Mouse (Mus musculus): ENCODE measurements around the gene Als2cl.

Als2cl gene

DNA sequence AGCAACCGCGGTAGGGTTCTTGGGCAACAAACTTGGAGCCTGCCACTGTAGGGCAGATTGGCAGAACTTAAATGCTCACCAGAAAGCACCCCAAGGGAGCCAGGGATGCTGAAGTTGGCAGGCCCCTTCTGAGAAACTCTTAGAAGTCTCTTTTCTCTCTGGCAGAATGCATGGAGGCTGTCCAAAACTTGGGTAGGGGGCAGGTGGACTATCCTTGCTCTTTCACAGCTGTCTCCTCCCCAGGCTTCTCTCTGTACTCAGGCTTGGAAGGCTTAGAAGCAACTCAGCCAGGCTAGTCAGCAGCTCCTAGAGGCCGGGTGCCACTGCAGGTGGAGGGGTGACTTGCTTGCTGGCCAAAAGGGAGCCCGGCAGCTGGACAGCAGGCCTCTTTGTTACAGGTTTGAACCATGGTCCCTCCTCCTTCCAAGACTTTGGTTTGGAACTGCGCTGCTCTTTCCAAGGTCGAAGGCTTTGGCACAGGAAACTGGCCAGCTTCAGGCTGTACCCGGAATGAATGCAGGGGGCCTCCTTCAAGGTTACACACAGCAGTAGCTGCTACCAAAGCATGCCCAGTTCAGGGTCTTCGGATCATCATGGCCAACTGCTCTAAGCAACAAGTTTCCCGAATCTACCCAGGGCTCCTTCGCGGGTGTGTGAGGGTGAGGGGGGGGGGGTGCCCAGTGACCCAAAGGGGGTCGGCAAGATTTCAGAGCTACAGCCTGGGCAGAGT is at the start of gene Als2cl:
Gene Als2cl, plus strand, starts transcription at position 680 of the 730 bp plus-strand sequence.
- DNase-seq (ENCODE audit: low spot score in 2 of 2), result no peak

DNA sequence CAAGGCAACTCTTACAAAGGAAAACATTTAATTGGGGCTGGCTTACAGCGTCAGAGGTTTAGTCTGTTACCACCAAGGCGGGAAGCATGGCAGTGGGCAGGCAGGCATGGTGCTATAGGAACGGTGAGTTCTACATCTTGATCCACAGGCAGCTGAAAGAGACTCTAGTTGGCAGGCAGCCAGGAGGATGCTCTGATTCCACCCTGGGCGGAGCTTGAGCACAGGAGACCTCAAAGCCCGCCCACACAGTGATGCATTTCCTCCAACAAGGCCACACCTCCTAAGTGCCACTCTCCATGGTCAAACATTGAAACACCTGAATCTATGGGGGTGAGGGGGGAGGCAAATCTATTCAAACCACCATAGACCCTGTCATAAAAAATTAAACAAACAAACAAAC is 46.6 kb upstream of the Als2cl start:
- DNase-seq (ENCODE audit: low spot score in 2 of 2), result no peak

DNA sequence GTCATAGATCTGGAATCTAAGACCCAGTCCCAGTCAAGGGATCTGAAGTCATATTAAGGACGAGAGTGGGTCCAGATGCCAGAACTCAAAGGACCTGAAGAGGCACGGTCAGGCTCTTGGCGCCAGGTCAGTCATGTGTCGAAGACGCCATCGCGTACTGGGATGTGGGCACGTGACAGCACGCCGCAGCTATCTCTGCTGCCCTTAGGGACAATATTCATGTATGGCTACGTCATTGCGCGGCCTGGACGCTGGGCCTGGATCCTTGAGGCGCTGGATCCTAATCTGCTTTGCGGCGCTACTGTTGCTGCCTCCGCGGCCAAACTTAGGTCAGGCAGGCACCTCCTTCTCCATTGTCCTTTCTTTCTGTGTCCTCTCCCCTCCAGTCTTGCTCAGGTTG is 45.3 kb upstream of the Als2cl start, which contains the start of gene Prss45:
Gene Prss45, plus strand, starts transcription at position 178 of the 400 bp plus-strand sequence.
- no peak for DNase-seq (ENCODE audit: low spot score in 2 of 2)

DNA sequence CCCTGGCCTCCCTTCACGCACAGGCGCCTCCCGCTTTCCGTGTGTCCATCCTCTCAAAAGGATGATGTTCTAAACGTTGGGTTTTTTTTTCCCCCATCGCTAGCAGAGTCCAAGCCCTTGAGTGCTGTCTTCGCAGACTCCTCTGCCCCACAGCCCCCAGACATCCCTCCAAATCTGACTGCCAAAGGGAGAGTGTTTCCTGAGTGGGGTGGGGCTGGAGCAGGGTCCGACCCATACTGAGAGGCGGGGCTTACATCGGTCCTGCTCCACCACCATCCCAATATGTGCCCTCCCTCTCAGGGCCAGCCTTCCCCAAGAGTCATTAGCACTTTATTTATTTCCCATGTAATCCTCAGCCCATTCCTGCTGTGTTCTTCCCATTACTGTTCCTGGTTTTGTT is 44.7 kb upstream of the Als2cl start:
- DNase-seq (ENCODE audit: low spot score in 2 of 2), result no peak

DNA sequence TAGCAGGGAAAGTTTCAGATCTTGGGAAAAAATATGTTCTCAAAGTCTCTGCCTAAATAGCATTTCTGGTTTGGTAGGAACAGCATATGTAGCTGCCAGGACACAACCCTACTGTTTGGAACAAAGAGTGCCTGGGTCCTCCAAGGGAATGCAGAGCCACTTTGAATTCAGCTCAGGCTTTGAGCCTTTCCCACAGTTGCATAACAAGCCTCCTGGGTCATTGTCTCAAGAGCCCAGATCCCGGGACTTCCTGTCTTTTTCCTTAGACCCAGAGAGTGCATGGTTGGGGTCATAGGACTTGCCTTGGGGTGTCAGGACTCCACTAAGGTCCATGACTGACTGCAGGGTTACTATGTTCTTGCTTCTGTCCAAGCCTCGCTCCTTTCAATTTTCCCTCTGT is 43.6 kb upstream of the Als2cl start:
- DNase-seq (ENCODE audit: low spot score in 2 of 2), result no peak

- no peak for DNase-seq (ENCODE audit: low spot score in 2 of 2)
These were observed 38.8 kb upstream of the Als2cl start for GRCm38 (mm10) chr9:110840905-110841304.

DNA sequence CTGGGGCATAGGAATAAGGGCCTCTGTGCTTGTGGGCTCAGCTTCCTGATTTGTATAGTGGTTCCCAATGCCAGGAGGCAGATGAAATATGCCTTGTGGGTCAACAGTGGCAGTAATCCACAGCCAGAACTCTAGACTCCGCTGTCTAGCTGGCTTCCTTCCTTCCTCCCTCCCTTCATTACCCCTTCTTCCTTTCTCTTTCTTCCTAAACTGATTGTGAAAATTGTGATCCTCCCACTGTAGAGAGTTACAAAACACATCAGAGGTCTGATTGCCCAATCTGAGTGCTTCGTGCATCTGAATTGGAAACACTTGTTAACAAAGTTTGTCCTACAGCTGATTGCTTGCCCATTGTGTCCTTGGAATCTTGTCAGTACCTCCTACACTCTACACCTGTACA is 38.2 kb upstream of the Als2cl start:
- no peak for DNase-seq (ENCODE audit: low spot score in 2 of 2)

GRCm38 (mm10) chr9:110844206-110844605 is 35.5 kb upstream of the Als2cl start, which contains the start of gene Prss46:
Gene Prss46 (plus strand): TSS chr9:110844506.
- DNase-seq (ENCODE audit: low spot score in 2 of 2), result no peak

GRCm38 (mm10) chr9:110849162-110849561 is 30.5 kb upstream of the Als2cl start:
- DNase-seq (ENCODE audit: low spot score in 2 of 2), result no peak

DNA sequence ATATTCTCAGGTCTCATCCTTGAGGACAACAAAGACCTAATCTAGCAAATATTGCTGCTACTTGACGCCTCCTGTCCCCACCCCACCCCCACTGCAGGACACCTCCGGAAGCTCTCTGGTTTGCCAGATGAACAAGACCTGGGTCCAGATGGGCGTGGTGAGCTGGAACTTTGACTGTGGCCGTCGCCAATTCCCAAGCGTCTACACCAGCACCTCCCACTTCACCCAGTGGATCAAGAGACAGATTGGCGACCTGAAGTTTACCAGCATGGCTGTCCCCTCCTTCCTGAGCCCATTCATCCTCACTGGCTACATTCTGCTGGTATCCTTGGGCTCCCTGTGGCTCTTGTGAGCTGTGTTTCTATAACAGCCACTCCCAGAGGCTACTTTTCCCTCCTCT is 23.8 kb upstream of the Als2cl start:
- no peak for DNase-seq (ENCODE audit: low spot score in 2 of 2)

GRCm38 (mm10) chr9:110856920-110857319 is 22.8 kb upstream of the Als2cl start:
- DNase-seq (ENCODE audit: low spot score in 2 of 2), result no peak

- DNase-seq (ENCODE audit: low spot score in 2 of 2), result no peak
These were observed 21.7 kb upstream of the Als2cl start, which contains the start of gene Prss50 for GRCm38 (mm10) chr9:110857781-110858472. Gene Prss50 (plus strand): TSS chr9:110857967.

- no peak for DNase-seq (ENCODE audit: low spot score in 2 of 2)
These were observed 21.1 kb upstream of the Als2cl start for GRCm38 (mm10) chr9:110858523-110858922.

DNA sequence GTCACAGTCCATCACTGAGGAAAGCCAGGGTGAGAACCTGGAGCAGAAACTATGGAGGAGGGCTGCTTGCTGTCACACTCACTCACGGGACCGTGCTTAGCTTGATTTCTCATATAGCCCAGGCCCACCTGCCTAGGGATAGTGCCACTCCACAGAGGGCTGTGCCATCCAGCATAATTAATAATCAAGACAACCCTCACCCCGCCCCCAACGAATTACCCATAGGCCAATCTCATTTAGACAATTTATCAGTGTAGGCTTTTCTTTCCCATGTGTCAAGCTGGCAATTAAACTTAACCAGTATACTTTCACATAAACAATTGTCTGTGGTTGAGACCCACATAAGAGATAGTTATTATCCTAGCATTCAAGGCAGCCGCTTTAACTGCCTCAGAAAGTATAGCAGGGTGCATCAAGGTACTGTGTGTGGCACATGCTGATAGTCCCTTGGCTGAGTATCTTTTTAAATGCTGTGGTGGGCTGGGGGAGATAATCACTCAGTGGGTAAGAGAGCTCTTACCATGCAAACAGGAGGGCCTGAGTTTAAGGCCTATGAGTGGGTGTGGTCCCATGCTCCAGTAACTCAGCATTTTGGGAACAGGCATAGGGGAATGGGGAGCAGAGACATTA is 20.6 kb upstream of the Als2cl start:
- no peak for DNase-seq (ENCODE audit: low spot score in 2 of 2)

- peak in 1 of 2 experiments; percentile 31 for DNase-seq (ENCODE audit: low spot score in 2 of 2)
These were observed 8.6 kb upstream of the Als2cl start for GRCm38 (mm10) chr9:110871030-110871429.

GRCm38 (mm10) chr9:110873681-110874659 is 5.7 kb upstream of the Als2cl start:
- DNase-seq (ENCODE audit: low spot score in 2 of 2), result no peak

DNA sequence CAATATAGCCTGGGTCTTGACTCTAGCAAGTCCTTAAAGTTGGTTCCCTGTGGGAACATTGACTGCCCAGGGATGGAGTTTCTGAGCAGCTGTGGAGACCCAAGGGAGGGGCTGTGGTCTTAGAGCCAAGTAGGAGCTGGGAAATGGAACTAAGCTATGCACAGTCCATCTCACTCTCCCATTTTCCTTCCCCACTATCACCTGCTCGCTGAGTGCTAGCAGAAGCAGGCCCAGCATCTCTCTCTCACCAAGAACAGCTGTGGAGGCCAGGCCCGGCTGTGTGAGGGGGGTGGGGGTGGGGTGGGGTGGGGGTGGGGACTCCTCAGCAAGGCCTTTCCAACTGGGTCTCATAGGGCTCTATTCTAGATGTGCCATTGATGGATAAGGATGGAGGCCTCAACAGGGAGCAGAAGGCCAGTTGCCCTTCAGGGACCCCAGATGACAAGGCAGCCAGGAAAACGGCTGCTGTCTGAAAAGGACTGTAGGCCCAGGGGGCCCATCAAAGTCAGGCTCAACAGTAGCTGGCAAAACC is 4.9 kb upstream of the Als2cl start:
- no peak for DNase-seq (ENCODE audit: low spot score in 2 of 2)

GRCm38 (mm10) chr9:110875288-110875695 is 4.4 kb upstream of the Als2cl start:
- DNase-seq (ENCODE audit: low spot score in 2 of 2), result no peak

DNA sequence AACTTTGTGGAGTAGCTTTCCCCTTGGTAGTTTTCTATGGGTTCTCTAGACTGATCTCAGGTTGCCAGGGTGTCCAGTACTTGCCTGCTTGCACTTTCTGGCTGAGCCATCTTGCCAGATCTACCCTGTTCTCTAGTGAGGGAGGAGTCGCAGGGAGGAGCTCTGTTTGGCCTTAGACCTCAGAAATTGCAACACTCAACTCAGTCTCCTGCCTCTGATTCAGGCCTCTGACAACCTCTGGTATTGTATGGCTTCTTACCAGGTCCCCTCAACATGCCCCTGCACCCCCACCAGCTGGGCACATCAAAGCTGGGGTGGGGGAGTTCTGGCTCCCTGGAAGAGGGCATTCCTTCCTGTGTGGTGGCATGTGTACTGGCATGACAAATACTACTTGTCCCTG is 2.3 kb upstream of the Als2cl start:
- DNase-seq (ENCODE audit: low spot score in 2 of 2), result no peak

DNA sequence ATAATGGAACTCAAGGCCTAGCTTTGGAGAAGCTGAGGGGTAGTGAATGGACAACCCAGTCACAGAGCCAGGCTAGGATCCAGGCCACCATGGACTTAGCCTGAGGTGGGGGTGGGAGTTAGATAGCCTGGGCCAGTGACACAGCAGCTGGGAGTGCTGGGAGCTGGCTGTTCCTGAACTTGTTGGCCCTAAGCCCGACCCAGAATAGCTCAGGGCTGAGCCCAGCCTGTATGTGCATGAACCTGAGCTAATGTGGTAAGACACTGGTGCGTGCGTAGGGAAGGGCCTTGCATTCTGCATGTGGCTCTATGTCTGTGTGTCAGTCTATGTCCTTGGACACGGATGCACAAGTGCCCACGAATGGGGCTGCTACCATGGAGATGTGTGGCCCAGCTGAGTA is 1.8 kb upstream of the Als2cl start:
- no peak for DNase-seq (ENCODE audit: low spot score in 2 of 2)

DNA sequence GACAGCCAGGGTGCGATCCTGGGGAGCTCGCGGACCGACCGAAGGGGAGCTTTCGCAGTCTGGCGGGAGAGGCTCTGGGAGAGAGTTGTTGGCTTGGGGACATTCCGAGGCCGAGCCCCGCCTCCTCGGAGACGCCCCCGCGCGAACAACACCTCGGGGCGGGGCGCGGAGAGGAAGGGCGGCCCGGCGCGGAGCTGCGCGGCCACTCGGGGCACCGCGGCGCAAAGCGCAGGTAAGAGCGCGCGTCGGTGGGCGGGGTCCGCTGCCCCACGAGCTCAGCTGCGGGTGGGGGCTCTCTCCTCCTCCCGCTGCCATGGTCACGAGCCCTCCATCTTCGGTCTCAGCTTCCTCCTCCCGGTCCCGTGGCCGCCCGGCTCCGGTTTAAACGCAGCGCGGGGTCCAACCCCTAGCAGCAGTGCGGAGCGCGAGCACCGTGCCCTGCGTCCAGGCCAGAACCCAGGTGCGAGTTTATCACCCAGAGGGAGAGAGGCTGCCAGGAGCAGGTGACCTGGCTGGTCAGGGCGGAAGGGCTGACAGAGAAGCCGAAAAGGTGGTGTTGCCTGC is 410 bp downstream of the Als2cl start, which contains the start of gene Tmie:
Gene Tmie, minus strand, starts transcription at position 116 of the 564 bp plus-strand sequence.
- no peak for DNase-seq (ENCODE audit: low spot score in 2 of 2)
